Mouse (Mus musculus) limb, embryonic 11.5 days (tissue): ENCODE measurements around the gene Fkbp15. TPM values are rescaled to one million over a fixed set of nuclear protein-coding genes. Genes with fewer than 3 reads are reported as not detected.
A peak's percentile ranks its signal among the peaks of the same experiment; 100 is the strongest.

Source experiments
- ATAC-seq: fragments of 200-750 bp; cut with Nextera tagmentation; 2 replicates; pipeline ENCODE4 v1.8.0; 2017; ENCODE audit warnings: low read depth; ENCODE audit not compliant: insufficient number of reproducible peaks, low FRiP score, low TSS enrichment
- DNase-seq: peaks from one replicate; pipeline ENCODE4 v3.0.0-alpha.2; 2015; ENCODE audit warnings: low spot score
- H3K27ac ChIP-seq: fragments of 300-500 bp; sonication (generic); replicated peaks from 2 replicates; pipeline ENCODE4 v1.5.1; 2014; ENCODE audit warnings: low read depth, mild to moderate bottlenecking, low read length
- H3K27me3 ChIP-seq: fragments of 300-500 bp; sonication (generic); 2 replicates; pipeline ENCODE4 v1.6.1; 2014; ENCODE audit warnings: mild to moderate bottlenecking, low read length, mixed read lengths; ENCODE audit not compliant: control insufficient read depth, insufficient read depth
- H3K36me3 ChIP-seq: fragments of 300-500 bp; sonication (generic); 2 replicates; pipeline ENCODE4 v1.6.1; 2014; ENCODE audit warnings: mild to moderate bottlenecking, low read length, moderate library complexity, mixed read lengths; ENCODE audit not compliant: control insufficient read depth, insufficient read depth
- H3K4me1 ChIP-seq: fragments of 300-500 bp; sonication (generic); 2 replicates; pipeline ENCODE4 v1.6.1; 2014; ENCODE audit warnings: low read length, mixed read lengths; ENCODE audit not compliant: control insufficient read depth, insufficient read depth
- H3K4me2 ChIP-seq: fragments of 300-500 bp; sonication (generic); 2 replicates; pipeline ENCODE4 v1.6.1; 2014; ENCODE audit warnings: low read depth, mild to moderate bottlenecking, moderate library complexity; ENCODE audit not compliant: severe bottlenecking
- H3K4me3 ChIP-seq: fragments of 300-500 bp; sonication (generic); 2 replicates; pipeline ENCODE4 v1.5.1; 2014; ENCODE audit warnings: low read depth, low read length
- H3K9ac ChIP-seq: fragments of 300-500 bp; sonication (generic); 2 replicates; pipeline ENCODE4 v1.6.1; 2014; ENCODE audit warnings: mild to moderate bottlenecking, low read length
- H3K9me3 ChIP-seq: fragments of 300-500 bp; sonication (generic); 2 replicates; pipeline ENCODE4 v1.6.1; 2016; ENCODE audit warnings: low read length; ENCODE audit not compliant: control insufficient read depth
- WGBS: fragments of 180-500 bp; shearing (Covaris S2); extraction: QIAGEN DNeasy Blood & Tissue Kit; methylation state at CpG from one replicate; pipeline ENCODE4 v1.1.7; 2014; 5-methylcytosine and 5-hydroxymethylcytosine counted together
- polyA plus RNA-seq: library from polyadenylated mRNA; unstranded; fragments of >200 nt; fragmentation: Nextera tagmentation; extraction: Ambion mirVana; gene quantifications from 2 replicates; pipeline ENCODE4 v1.2.1, GENCODE M21; 2014

Gene Fkbp15
- polyA plus RNA-seq, 1 experiment from 2014 or later: 19.9 TPM

DNA sequence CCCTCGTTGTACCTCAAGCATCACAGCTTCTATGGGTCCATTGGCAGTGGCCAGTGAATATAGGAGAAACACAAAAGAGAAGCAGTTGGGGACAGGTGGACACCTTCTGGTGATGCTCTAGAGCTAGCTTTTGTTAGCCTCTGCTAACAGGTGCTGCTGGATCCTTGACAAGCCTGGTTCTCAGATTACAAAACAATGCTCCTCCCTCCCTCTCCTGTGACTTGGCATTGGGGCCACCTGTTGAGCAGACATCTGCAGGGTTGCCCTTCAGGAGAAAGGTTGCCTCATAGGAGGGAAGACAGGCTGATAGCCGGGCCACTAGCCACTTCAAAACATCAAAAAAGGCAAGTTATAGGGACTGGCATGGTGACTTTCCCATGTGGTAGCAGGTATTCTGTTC lies 98.1 kb downstream of the Fkbp15 start, which contains the start of gene Slc31a2:
Gene Slc31a2 (plus strand): TSS at position 287 of the 400 bp plus-strand sequence.
- Histone ChIP-seq H3K9ac (no peak within 1 kb of the TSS), H3K9me3 (no peaks in the 10 kb centered on the region), H3K4me1 (no peaks in the 10 kb centered on the region), H3K4me2 (no peak within 1 kb of the TSS), H3K4me3 (no peak within 1 kb of the TSS), H3K36me3 (no peaks in the 10 kb centered on the region), H3K27me3 (no peaks in the 10 kb centered on the region), H3K27ac (no peak within 1 kb of the TSS)
- DNase-seq (no peak), ATAC-seq (no peak)
- WGBS: 49% methylated on average over 2 of the region's 2 CpGs

DNA sequence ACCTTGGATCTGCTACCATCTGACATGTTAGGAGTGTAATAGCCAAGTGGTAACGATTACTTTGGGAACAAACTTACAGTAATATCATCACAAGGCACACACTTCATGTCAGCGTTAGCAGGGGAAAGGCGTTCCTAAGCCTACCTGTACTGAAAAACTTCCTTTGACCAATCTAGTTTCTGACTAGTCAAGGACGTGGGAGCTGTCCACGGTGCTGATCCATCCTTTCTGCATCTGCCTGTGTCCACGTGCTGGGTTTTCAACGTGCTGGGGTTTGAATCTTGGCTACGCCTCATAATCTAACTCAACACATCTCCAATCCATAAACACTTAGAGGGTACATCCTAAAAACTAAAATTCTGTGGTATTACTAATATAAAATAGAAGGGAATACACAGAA lies 103.4 kb downstream of the Fkbp15 start:
- ATAC-seq: no peak

DNA sequence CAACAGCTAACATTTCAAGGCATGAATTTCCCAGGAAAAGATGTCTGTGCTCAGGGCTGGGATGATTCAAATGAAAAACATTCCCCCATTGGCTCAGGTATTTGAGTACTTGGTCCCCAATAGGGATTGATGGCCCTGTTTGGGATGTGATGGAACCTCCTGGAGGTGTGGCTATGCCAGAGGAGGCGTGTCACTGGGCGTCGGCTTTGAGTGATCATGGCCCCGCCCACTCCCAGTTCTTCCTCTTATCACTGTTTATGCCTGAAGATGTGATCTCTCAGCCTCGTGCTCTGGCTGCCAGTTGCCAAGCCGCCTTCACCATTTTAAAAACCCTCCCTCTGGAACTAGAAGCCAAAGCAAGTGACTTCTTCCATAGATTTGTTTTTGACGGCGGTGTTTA lies 105.8 kb downstream of the Fkbp15 start:
- no peak for DNase-seq

More for the DNA sequence above, 103.4 kb downstream of the Fkbp15 start:
- H3K36me3 ChIP-seq: no peaks in the 10 kb centered on the region
- no peak overlapping the region for H3K27ac ChIP-seq
- no peaks in the 10 kb centered on the region for H3K9me3 ChIP-seq
- H3K4me3 ChIP-seq: no peak overlapping the region
- H3K4me2 ChIP-seq: no peak overlapping the region
- DNase-seq: peak; percentile 87
- H3K9ac ChIP-seq: no peak overlapping the region
- no peaks in the 10 kb centered on the region for H3K4me1 ChIP-seq
- H3K27me3 ChIP-seq: no peaks in the 10 kb centered on the region
- WGBS: 28% methylated on average over 8 of the region's 8 CpGs

DNA sequence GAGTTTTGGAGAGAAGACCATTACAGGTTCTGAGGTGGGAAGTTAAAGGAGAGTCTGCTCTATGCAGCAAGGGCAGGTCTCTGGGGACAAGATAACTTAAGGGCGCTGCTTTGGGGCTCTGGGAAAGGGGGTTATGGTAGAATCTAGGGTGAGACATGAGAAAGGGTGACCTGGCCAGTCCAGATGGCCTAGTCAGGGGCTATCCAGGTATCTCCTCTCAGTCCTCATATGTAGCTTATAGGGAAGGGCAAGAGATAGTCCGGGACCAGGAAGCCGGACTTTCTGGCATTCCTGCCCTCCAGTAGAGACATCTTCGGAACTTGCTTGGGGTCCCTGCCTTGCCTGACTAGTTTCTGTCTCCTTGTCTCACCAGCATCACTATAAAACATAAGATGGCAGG lies 108.6 kb downstream of the Fkbp15 start:
- DNase-seq (peak; percentile 9), ATAC-seq (no peak)
- Histone ChIP-seq H3K4me1 (no peaks in the 10 kb centered on the region), H3K9ac (no peak overlapping the region), H3K4me2 (no peak overlapping the region), H3K4me3 (no peak overlapping the region), H3K36me3 (no peaks in the 10 kb centered on the region), H3K27me3 (no peaks in the 10 kb centered on the region), H3K27ac (no peak overlapping the region), H3K9me3 (no peaks in the 10 kb centered on the region)
- 90% methylated on average over 4 of the region's 4 CpGs for WGBS

More for the DNA sequence above, 105.8 kb downstream of the Fkbp15 start:
- no peaks in the 10 kb centered on the region for H3K4me1 ChIP-seq
- H3K27ac ChIP-seq: no peak overlapping the region
- no peak overlapping the region for H3K4me3 ChIP-seq
- H3K36me3 ChIP-seq: no peaks in the 10 kb centered on the region
- no peak for ATAC-seq
- H3K9me3 ChIP-seq: no peaks in the 10 kb centered on the region
- no peak overlapping the region for H3K9ac ChIP-seq
- H3K27me3 ChIP-seq: no peaks in the 10 kb centered on the region
- H3K4me2 ChIP-seq: no peak overlapping the region
- WGBS: 60% methylated on average over 8 of the region's 8 CpGs

DNA sequence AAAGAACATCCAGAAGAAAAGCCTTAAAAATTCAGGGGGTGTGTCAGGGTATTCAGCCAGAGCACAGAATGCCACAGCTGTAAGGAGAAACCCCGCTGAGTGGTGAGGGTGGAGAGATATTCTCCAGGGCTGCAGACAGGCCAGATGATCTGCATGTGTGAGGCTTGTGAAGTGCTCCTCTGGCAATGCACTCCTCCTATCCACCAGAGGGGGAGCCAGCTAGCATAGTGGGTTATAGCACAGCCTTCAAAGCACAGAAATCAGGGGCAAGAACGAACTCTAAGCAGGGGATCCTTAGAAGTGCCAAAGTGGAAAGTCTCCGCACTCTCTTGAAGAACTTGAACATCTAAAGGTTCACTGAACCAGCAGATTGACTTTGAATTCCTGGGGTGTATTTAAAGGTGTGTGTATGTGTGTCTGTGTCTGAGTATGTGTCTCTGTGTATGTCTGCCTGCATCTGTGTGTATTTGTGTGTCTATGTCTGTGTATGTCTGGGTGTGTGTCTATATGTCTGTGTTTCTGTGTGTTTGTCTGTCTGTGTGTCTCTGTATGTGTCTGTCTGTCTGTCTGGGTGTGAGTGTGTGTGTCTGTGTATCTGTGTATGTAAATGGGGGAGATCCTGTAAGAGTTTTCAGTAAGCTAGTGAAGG lies 109.3 kb downstream of the Fkbp15 start:
- Histone ChIP-seq H3K4me1 (no peaks in the 10 kb centered on the region), H3K36me3 (no peaks in the 10 kb centered on the region), H3K4me2 (no peak overlapping the region), H3K4me3 (no peak overlapping the region), H3K27ac (no peak overlapping the region), H3K9me3 (no peaks in the 10 kb centered on the region), H3K27me3 (no peaks in the 10 kb centered on the region), H3K9ac (no peak overlapping the region)
- whole genome bisulfite sequencing: 44% methylated on average over 3 of the region's 3 CpGs
- DNase-seq (peak; percentile 25), ATAC-seq (no peak)

Other genes starting within 250 kb of the Fkbp15 start
- not detected in 2 replicates for gene Mup21, start 209.7 kb downstream of the Fkbp15 start, polyA plus RNA-seq
- 24.1 and 24.9 TPM in 2 replicates for gene Zfp37, start 129.5 kb downstream of the Fkbp15 start, polyA plus RNA-seq
- 9.6 and 11.3 TPM in 2 replicates for gene Slc31a2, start 98.0 kb downstream of the Fkbp15 start, polyA plus RNA-seq
- gene Slc31a1, start 179 bp upstream of the Fkbp15 start, polyA plus RNA-seq: 43.2 and 44.7 TPM in 2 replicates
- 223 and 254 TPM in 2 replicates for gene Cdc26, start 48.1 kb upstream of the Fkbp15 start, polyA plus RNA-seq
- 36.6 and 37.3 TPM in 2 replicates for gene Prpf4, start 48.2 kb upstream of the Fkbp15 start, polyA plus RNA-seq
- not detected in 2 replicates for gene Rnf183, start 74.7 kb upstream of the Fkbp15 start, polyA plus RNA-seq
- 7.6 and 8.1 TPM in 2 replicates for gene Wdr31, start 110.3 kb upstream of the Fkbp15 start, polyA plus RNA-seq
- gene Bspry, start 119.5 kb upstream of the Fkbp15 start, polyA plus RNA-seq: 0.91 and 1.2 TPM in 2 replicates
- 16.5 TPM in 2 replicates for gene Hdhd3, start 142.9 kb upstream of the Fkbp15 start, polyA plus RNA-seq
- gene Alad, start 159.4 kb upstream of the Fkbp15 start, polyA plus RNA-seq: 87.8 and 95.9 TPM in 2 replicates
- gene Pole3, start 164.5 kb upstream of the Fkbp15 start, polyA plus RNA-seq: 107 and 116 TPM in 2 replicates
- 1.3 and 1.4 TPM in 2 replicates for gene 4933430I17Rik, start 164.8 kb upstream of the Fkbp15 start, polyA plus RNA-seq
- 20.1 and 22.9 TPM in 2 replicates for gene Rgs3, start 199.3 kb upstream of the Fkbp15 start, polyA plus RNA-seq